Mouse (Mus musculus): Measurements from ENCODE around the gene Oasl2.
A peak's percentile ranks its signal among the peaks of the same experiment; 100 is the strongest.

DNA sequence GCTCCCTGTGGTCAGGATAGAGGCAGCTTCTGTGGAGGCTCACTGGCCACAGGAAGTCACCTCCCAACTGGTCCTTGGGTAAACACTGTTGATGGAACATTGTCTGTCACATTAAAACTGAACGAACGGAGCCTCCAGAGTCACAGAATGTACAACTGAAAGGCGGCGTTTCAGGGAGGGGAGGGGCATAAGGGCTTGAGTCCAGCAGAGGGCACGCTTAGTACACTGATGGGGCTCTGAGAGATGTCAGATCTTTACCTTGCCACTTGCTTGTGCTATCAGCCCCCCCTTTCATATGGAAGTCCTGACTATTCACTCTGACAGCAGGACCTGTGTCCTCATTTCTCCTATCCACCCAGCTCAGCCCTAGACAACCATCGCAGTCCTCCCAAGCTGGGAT is 20.9 kb upstream of the Oasl2 start:
- TF ChIP-seq UBTF (IDR thresholded peaks at IDR 0.05; ENCODE audit: low read depth, low read length) (no peak), CTCF (conservative IDR thresholded peaks at IDR 0.05 in 1 of 2, IDR thresholded peaks at IDR 0.05 in 1 of 2; ENCODE audit: low read depth in 2 of 2, low read length in 2 of 2) (peak in 1 of 2 experiments; percentile 72; a peak in 2 of 4 replicates), ZNF384 (IDR thresholded peaks at IDR 0.05; ENCODE audit: low read depth, low read length) (no peak), POLR2A (IDR thresholded peaks at IDR 0.05; ENCODE audit: low read depth, low read length) (no peak), EP300 (IDR thresholded peaks at IDR 0.05; ENCODE audit: low read length) (no peak), ZMIZ1 (IDR thresholded peaks at IDR 0.05; ENCODE audit: low read depth, low read length) (no peak), TBP (conservative IDR thresholded peaks at IDR 0.05; ENCODE audit: low read depth, low read length) (no peak), ETS1 (conservative IDR thresholded peaks at IDR 0.05; ENCODE audit: low read depth, low read length) (no peak), ZC3H11A (IDR thresholded peaks at IDR 0.05; ENCODE audit: low read depth, low read length) (no peak; the same call in 1 of the 2 replicates), USF2 (conservative IDR thresholded peaks at IDR 0.05; ENCODE audit: low read depth, low read length) (no peak)
